Mouse (Mus musculus) midbrain, embryonic 10.5 days (tissue): Measurements from ENCODE around the gene Uqcr11. TPM values are rescaled to one million over a fixed set of nuclear protein-coding genes. Genes with fewer than 3 reads are reported as not detected.

Source experiments
- DNase-seq: peaks from one replicate; pipeline ENCODE4 v3.0.0-alpha.2; 2017; ENCODE audit warnings: low spot score
- H3K27ac ChIP-seq: fragments of 300-500 bp; sonication (generic); replicated peaks from 2 replicates; pipeline ENCODE4 v1.5.1; 2016; ENCODE audit warnings: mild to moderate bottlenecking
- H3K27me3 ChIP-seq: fragments of 300-500 bp; sonication (generic); 2 replicates; pipeline ENCODE4 v1.6.1; 2016; ENCODE audit warnings: low read depth, mild to moderate bottlenecking; ENCODE audit not compliant: poor library complexity, severe bottlenecking
- H3K36me3 ChIP-seq: fragments of 300-500 bp; sonication (generic); 2 replicates; pipeline ENCODE4 v1.6.1; 2016; ENCODE audit warnings: mild to moderate bottlenecking, moderate library complexity
- H3K4me1 ChIP-seq: fragments of 300-500 bp; sonication (generic); 2 replicates; pipeline ENCODE4 v1.6.1; 2016
- H3K4me3 ChIP-seq: fragments of 300-500 bp; sonication (generic); 2 replicates; pipeline ENCODE4 v1.5.1; 2016; ENCODE audit warnings: mild to moderate bottlenecking, moderate library complexity
- H3K9me3 ChIP-seq: fragments of 300-500 bp; sonication (generic); replicated peaks from 2 replicates; pipeline ENCODE4 v1.6.1; 2016; ENCODE audit warnings: mild to moderate bottlenecking
- WGBS: fragments of 180-500 bp; shearing (Covaris S2); methylation state at CpG from one replicate; pipeline ENCODE4 v1.1.7; 2016; 5-methylcytosine and 5-hydroxymethylcytosine counted together
- polyA plus RNA-seq: library from polyadenylated mRNA; unstranded; fragments of >200 nt; fragmentation: Nextera tagmentation; extraction: Ambion mirVana; gene quantifications from 2 replicates; pipeline ENCODE4 v1.2.1, GENCODE M21; 2016

The Uqcr11 gene
- polyA plus RNA-seq, 1 experiment from 2014 or later, result 635 TPM

GRCm38 (mm10) chr10:80423562-80423961, 16.9 kb upstream of the Uqcr11 start:
- peaks cover 100% of the 10 kb centered on the region for H3K36me3 ChIP-seq
- no peak overlapping the region for H3K4me3 ChIP-seq
- peaks cover 18% of the 10 kb centered on the region for H3K4me1 ChIP-seq
- 54% methylated on average over 4 of the region's 4 CpGs for WGBS
- no peak for DNase-seq
- no peaks in the 10 kb centered on the region for H3K27me3 ChIP-seq
- 0 out of 2 replicates have a peak overlapping the region, but pooled peaks have one; percentile 30 for H3K27ac ChIP-seq
- peaks cover 7% of the 10 kb centered on the region; the same call in 1 of the 2 replicates for H3K9me3 ChIP-seq

- no peak overlapping the region for H3K4me3 ChIP-seq
- H3K27me3 ChIP-seq, result no peaks in the 10 kb centered on the region
- no peak overlapping the region for H3K27ac ChIP-seq
- peaks cover 7% of the 10 kb centered on the region; the same call in 1 of the 2 replicates for H3K9me3 ChIP-seq
- no peak for DNase-seq
- H3K36me3 ChIP-seq, result peaks cover 100% of the 10 kb centered on the region
- 90% methylated on average over 9 of the region's 9 CpGs for WGBS
- H3K4me1 ChIP-seq, result peaks cover 18% of the 10 kb centered on the region
These were observed 15.2 kb upstream of the Uqcr11 start for GRCm38 (mm10) chr10:80421651-80422472.

GRCm38 (mm10) chr10:80421208-80421607, 14.6 kb upstream of the Uqcr11 start:
- 95% methylated on average over 8 of the region's 8 CpGs for WGBS
- Histone ChIP-seq H3K4me3 (0 out of 2 replicates have a peak overlapping the region, but pooled peaks have one; percentile 2), H3K36me3 (peaks cover 100% of the 10 kb centered on the region)

GRCm38 (mm10) chr10:80420729-80421128, 14.1 kb upstream of the Uqcr11 start:
- H3K4me3 ChIP-seq, result 0 out of 2 replicates have a peak overlapping the region, but pooled peaks have one; percentile 2
- 92% methylated on average over 10 of the region's 10 CpGs for WGBS
- no peaks in the 10 kb centered on the region; the same call in 1 of the 2 replicates for H3K9me3 ChIP-seq
- peaks cover 100% of the 10 kb centered on the region for H3K36me3 ChIP-seq
- H3K27me3 ChIP-seq, result no peaks in the 10 kb centered on the region
- no peak overlapping the region for H3K27ac ChIP-seq
- peaks cover 18% of the 10 kb centered on the region for H3K4me1 ChIP-seq
- DNase-seq, result no peak

More at GRCm38 (mm10) chr10:80421208-80421607, 14.6 kb upstream of the Uqcr11 start:
- no peak for DNase-seq
- Histone ChIP-seq H3K4me1 (peaks cover 18% of the 10 kb centered on the region), H3K27ac (no peak overlapping the region), H3K9me3 (peaks cover 4% of the 10 kb centered on the region; the same call in 1 of the 2 replicates), H3K27me3 (no peaks in the 10 kb centered on the region)

GRCm38 (mm10) chr10:80419419-80419818, 12.8 kb upstream of the Uqcr11 start:
- peaks cover 16% of the 10 kb centered on the region for H3K4me1 ChIP-seq
- no peak for DNase-seq
- no peaks in the 10 kb centered on the region for H3K27me3 ChIP-seq
- no peaks in the 10 kb centered on the region for H3K9me3 ChIP-seq
- no peak overlapping the region for H3K4me3 ChIP-seq
- H3K27ac ChIP-seq, result no peak overlapping the region
- 96% methylated on average over 8 of the region's 8 CpGs for WGBS
- peaks cover 100% of the 10 kb centered on the region for H3K36me3 ChIP-seq

GRCm38 (mm10) chr10:80418311-80418710, 11.7 kb upstream of the Uqcr11 start:
- peaks cover 5% of the 10 kb centered on the region; the same call in 1 of the 2 replicates for H3K4me1 ChIP-seq
- no peaks in the 10 kb centered on the region for H3K9me3 ChIP-seq
- DNase-seq, result no peak
- H3K36me3 ChIP-seq, result peaks cover 100% of the 10 kb centered on the region
- no peaks in the 10 kb centered on the region for H3K27me3 ChIP-seq
- WGBS, result 89% methylated on average over 3 of the region's 3 CpGs
- no peak overlapping the region for H3K27ac ChIP-seq
- H3K4me3 ChIP-seq, result no peak overlapping the region

GRCm38 (mm10) chr10:80417841-80418240, 11.2 kb upstream of the Uqcr11 start:
- no peak for DNase-seq

GRCm38 (mm10) chr10:80417371-80417770, 10.7 kb upstream of the Uqcr11 start:
- Histone ChIP-seq H3K4me3 (no peak overlapping the region), H3K27me3 (no peaks in the 10 kb centered on the region), H3K4me1 (0 out of 2 replicates have a peak, but pooled peaks cover 2% of the 10 kb centered on the region), H3K36me3 (peaks cover 100% of the 10 kb centered on the region), H3K9me3 (no peaks in the 10 kb centered on the region), H3K27ac (no peak overlapping the region)
- DNase-seq, result no peak
- 91% methylated on average over 10 of the region's 10 CpGs for WGBS

More at GRCm38 (mm10) chr10:80417841-80418240, 11.2 kb upstream of the Uqcr11 start:
- Histone ChIP-seq H3K4me1 (0 out of 2 replicates have a peak, but pooled peaks cover 2% of the 10 kb centered on the region), H3K9me3 (no peaks in the 10 kb centered on the region), H3K4me3 (no peak overlapping the region), H3K27ac (no peak overlapping the region), H3K27me3 (no peaks in the 10 kb centered on the region), H3K36me3 (peaks cover 100% of the 10 kb centered on the region)
- WGBS, result 94% methylated on average over 1 of the region's 1 CpGs

- no peaks in the 10 kb centered on the region for H3K9me3 ChIP-seq
- peaks cover 100% of the 10 kb centered on the region for H3K36me3 ChIP-seq
- no peak overlapping the region for H3K27ac ChIP-seq
- 92% methylated on average over 7 of the region's 7 CpGs for WGBS
- 0 out of 2 replicates have a peak, but pooled peaks cover 2% of the 10 kb centered on the region for H3K4me1 ChIP-seq
- H3K4me3 ChIP-seq, result peak overlapping the region; percentile 9; the same call in 1 of the 2 replicates
- H3K27me3 ChIP-seq, result no peaks in the 10 kb centered on the region
- DNase-seq, result no peak
These were observed 8.9 kb upstream of the Uqcr11 start for GRCm38 (mm10) chr10:80415566-80415965.

GRCm38 (mm10) chr10:80412656-80413541, 6.3 kb upstream of the Uqcr11 start:
- peaks cover 91% of the 10 kb centered on the region for H3K36me3 ChIP-seq
- H3K27ac ChIP-seq, result no peak overlapping the region
- H3K27me3 ChIP-seq, result no peaks in the 10 kb centered on the region
- no peaks in the 10 kb centered on the region for H3K9me3 ChIP-seq
- H3K4me1 ChIP-seq, result peaks cover 5% of the 10 kb centered on the region
- WGBS, result 90% methylated on average over 44 of the region's 44 CpGs
- no peak overlapping the region; the same call in 1 of the 2 replicates for H3K4me3 ChIP-seq
- no peak for DNase-seq

- Histone ChIP-seq H3K4me1 (peaks cover 31% of the 10 kb centered on the region), H3K27ac (no peak overlapping the region), H3K9me3 (no peaks in the 10 kb centered on the region), H3K27me3 (no peaks in the 10 kb centered on the region), H3K4me3 (peak overlapping the region; percentile 88), H3K36me3 (peaks cover 59% of the 10 kb centered on the region)
- no peak for DNase-seq
- WGBS, result 54% methylated on average over 4 of the region's 4 CpGs
These were observed 1.3 kb upstream of the Uqcr11 start for GRCm38 (mm10) chr10:80407924-80408323.

GRCm38 (mm10) chr10:80405481-80406173, 1.0 kb downstream of the Uqcr11 start:
- 62% methylated on average over 10 of the region's 10 CpGs for WGBS
- Histone ChIP-seq H3K9me3 (no peaks in the 10 kb centered on the region), H3K36me3 (peaks cover 56% of the 10 kb centered on the region)

More at GRCm38 (mm10) chr10:80405481-80406173, 1.0 kb downstream of the Uqcr11 start:
- DNase-seq, result no peak
- H3K27me3 ChIP-seq, result no peaks in the 10 kb centered on the region
- H3K4me3 ChIP-seq, result peak overlapping the region; percentile 88
- H3K27ac ChIP-seq, result peak overlapping the region; percentile 83
- H3K4me1 ChIP-seq, result peaks cover 37% of the 10 kb centered on the region
